Mouse (Mus musculus) kidney, embryonic 14.5 days (tissue): ENCODE results near the gene Cacna1c. TPM values are rescaled to one million over a fixed set of nuclear protein-coding genes. Genes with fewer than 3 reads are reported as not detected.

Experiments used
- ATAC-seq: fragments of 200-750 bp; cut with Nextera tagmentation; 2 replicates; pipeline ENCODE4 v1.8.0; 2017; ENCODE audit warnings: moderate number of reproducible peaks, mild to moderate bottlenecking, moderate TSS enrichment, moderate library complexity; ENCODE audit not compliant: low FRiP score, low TSS enrichment
- H3K27ac ChIP-seq: fragments of 300-500 bp; sonication (generic); 2 replicates; pipeline ENCODE4 v1.5.1; 2014; ENCODE audit warnings: low read depth, mild to moderate bottlenecking, low read length, moderate library complexity, mixed read lengths
- H3K27me3 ChIP-seq: fragments of 300-500 bp; sonication (generic); 2 replicates; pipeline ENCODE4 v1.6.1; 2014; ENCODE audit warnings: mild to moderate bottlenecking, low read length; ENCODE audit not compliant: control insufficient read depth, insufficient read depth
- H3K36me3 ChIP-seq: fragments of 300-500 bp; sonication (generic); 2 replicates; pipeline ENCODE4 v1.6.1; 2014; ENCODE audit warnings: low read length, mixed read lengths; ENCODE audit not compliant: control insufficient read depth, insufficient read depth
- H3K4me1 ChIP-seq: fragments of 300-500 bp; sonication (generic); 2 replicates; pipeline ENCODE4 v1.6.1; 2014; ENCODE audit warnings: low read length, mixed read lengths; ENCODE audit not compliant: control insufficient read depth, insufficient read depth
- H3K4me2 ChIP-seq: fragments of 300-500 bp; sonication (generic); replicated peaks from 2 replicates; pipeline ENCODE4 v1.6.1; 2014; ENCODE audit warnings: low read depth, mild to moderate bottlenecking, low read length
- H3K4me3 ChIP-seq: fragments of 300-500 bp; sonication (generic); 2 replicates; pipeline ENCODE4 v1.5.1; 2014; ENCODE audit warnings: mild to moderate bottlenecking, low read length
- H3K9ac ChIP-seq: fragments of 300-500 bp; sonication (generic); 2 replicates; pipeline ENCODE4 v1.6.1; 2014; ENCODE audit warnings: low read depth, mild to moderate bottlenecking, low read length, moderate library complexity
- H3K9me3 ChIP-seq: fragments of 300-500 bp; sonication (generic); 2 replicates; pipeline ENCODE4 v1.6.1; 2016; ENCODE audit warnings: low read length; ENCODE audit not compliant: control insufficient read depth
- WGBS: fragments of 180-500 bp; shearing (Covaris S2); extraction: QIAGEN DNeasy Blood & Tissue Kit; methylation state at CpG from one replicate; pipeline ENCODE4 v1.1.7; 2014; 5-methylcytosine and 5-hydroxymethylcytosine counted together
- polyA plus RNA-seq: library from polyadenylated mRNA; unstranded; fragments of >200 nt; fragmentation: Nextera tagmentation; extraction: Ambion mirVana; gene quantifications from 2 replicates; pipeline ENCODE4 v1.2.1, GENCODE M21; 2014

Cacna1c gene
- polyA plus RNA-seq, 1 experiment from 2014 or later: 3.3 TPM

GRCm38 (mm10) chr6:119099333-119099732 is 96.9 kb downstream of the Cacna1c start:
- no peaks in the 10 kb centered on the region for H3K27me3 ChIP-seq
- H3K36me3 ChIP-seq: no peaks in the 10 kb centered on the region
- H3K4me1 ChIP-seq: no peaks in the 10 kb centered on the region
- no peak for ATAC-seq
- no peak overlapping the region for H3K4me2 ChIP-seq
- H3K9me3 ChIP-seq: no peaks in the 10 kb centered on the region
- no peak overlapping the region for H3K9ac ChIP-seq
- H3K4me3 ChIP-seq: no peak overlapping the region
- H3K27ac ChIP-seq: no peak overlapping the region
- WGBS: 74% methylated on average over 2 of the region's 2 CpGs

GRCm38 (mm10) chr6:119096481-119096880 is 99.7 kb downstream of the Cacna1c start:
- H3K9me3 ChIP-seq: no peaks in the 10 kb centered on the region
- 72% methylated on average over 7 of the region's 7 CpGs for WGBS
- H3K27me3 ChIP-seq: no peaks in the 10 kb centered on the region
- H3K4me3 ChIP-seq: no peak overlapping the region
- ATAC-seq: no peak
- no peak overlapping the region for H3K27ac ChIP-seq
- no peaks in the 10 kb centered on the region for H3K4me1 ChIP-seq
- no peak overlapping the region for H3K9ac ChIP-seq
- no peak overlapping the region for H3K4me2 ChIP-seq
- H3K36me3 ChIP-seq: no peaks in the 10 kb centered on the region

GRCm38 (mm10) chr6:119095081-119095480 is 101.1 kb downstream of the Cacna1c start:
- Histone ChIP-seq H3K4me3 (no peak overlapping the region), H3K4me2 (no peak overlapping the region), H3K27me3 (no peaks in the 10 kb centered on the region), H3K4me1 (no peaks in the 10 kb centered on the region), H3K27ac (no peak overlapping the region), H3K36me3 (no peaks in the 10 kb centered on the region), H3K9me3 (no peaks in the 10 kb centered on the region), H3K9ac (no peak overlapping the region)
- ATAC-seq: no peak
- WGBS: 57% methylated on average over 6 of the region's 6 CpGs

GRCm38 (mm10) chr6:119089173-119089572 is 107.0 kb downstream of the Cacna1c start:
- no peaks in the 10 kb centered on the region for H3K27me3 ChIP-seq
- H3K9ac ChIP-seq: no peak overlapping the region
- peaks cover 12% of the 10 kb centered on the region; the same call in 1 of the 2 replicates for H3K4me1 ChIP-seq
- H3K9me3 ChIP-seq: no peaks in the 10 kb centered on the region
- no peak overlapping the region for H3K4me2 ChIP-seq
- H3K27ac ChIP-seq: no peak overlapping the region
- H3K4me3 ChIP-seq: no peak overlapping the region
- H3K36me3 ChIP-seq: no peaks in the 10 kb centered on the region
- no peak for ATAC-seq
- WGBS: 66% methylated on average over 8 of the region's 8 CpGs

- Histone ChIP-seq H3K4me2 (no peak overlapping the region), H3K9me3 (no peaks in the 10 kb centered on the region), H3K9ac (no peak overlapping the region), H3K27ac (no peak overlapping the region), H3K4me3 (no peak overlapping the region), H3K36me3 (no peaks in the 10 kb centered on the region), H3K27me3 (no peaks in the 10 kb centered on the region), H3K4me1 (peaks cover 15% of the 10 kb centered on the region; the same call in 1 of the 2 replicates)
- WGBS: 59% methylated on average over 8 of the region's 8 CpGs
- no peak for ATAC-seq
Measured at GRCm38 (mm10) chr6:119088381-119088780, 107.8 kb downstream of the Cacna1c start.

- no peak overlapping the region for H3K9ac ChIP-seq
- no peak overlapping the region for H3K4me2 ChIP-seq
- peaks cover 15% of the 10 kb centered on the region; the same call in 1 of the 2 replicates for H3K4me1 ChIP-seq
- no peak overlapping the region for H3K27ac ChIP-seq
- no peak for ATAC-seq
- no peaks in the 10 kb centered on the region for H3K27me3 ChIP-seq
- no peaks in the 10 kb centered on the region for H3K36me3 ChIP-seq
- WGBS: 94% methylated on average over 8 of the region's 8 CpGs
- no peak overlapping the region for H3K4me3 ChIP-seq
- no peaks in the 10 kb centered on the region for H3K9me3 ChIP-seq
Measured at GRCm38 (mm10) chr6:119087919-119088318, 108.3 kb downstream of the Cacna1c start.

- H3K4me1 ChIP-seq: peaks cover 15% of the 10 kb centered on the region; the same call in 1 of the 2 replicates
- H3K27me3 ChIP-seq: no peaks in the 10 kb centered on the region
- WGBS: 71% methylated on average over 3 of the region's 3 CpGs
- no peaks in the 10 kb centered on the region for H3K9me3 ChIP-seq
- no peaks in the 10 kb centered on the region for H3K36me3 ChIP-seq
- no peak overlapping the region for H3K27ac ChIP-seq
- H3K9ac ChIP-seq: no peak overlapping the region
- no peak for ATAC-seq
- no peak overlapping the region for H3K4me2 ChIP-seq
- no peak overlapping the region for H3K4me3 ChIP-seq
Measured at GRCm38 (mm10) chr6:119085789-119086188, 110.4 kb downstream of the Cacna1c start.

- H3K4me2 ChIP-seq: no peak overlapping the region
- no peak for ATAC-seq
Measured at GRCm38 (mm10) chr6:119084532-119084931, 111.7 kb downstream of the Cacna1c start.

GRCm38 (mm10) chr6:119083559-119083958 is 112.7 kb downstream of the Cacna1c start:
- Histone ChIP-seq H3K9ac (no peak overlapping the region), H3K9me3 (no peaks in the 10 kb centered on the region), H3K4me1 (0 out of 2 replicates have a peak, but pooled peaks cover 7% of the 10 kb centered on the region), H3K4me2 (no peak overlapping the region), H3K36me3 (no peaks in the 10 kb centered on the region), H3K27me3 (no peaks in the 10 kb centered on the region), H3K4me3 (no peak overlapping the region), H3K27ac (no peak overlapping the region)
- 52% methylated on average over 7 of the region's 7 CpGs for WGBS
- ATAC-seq: no peak

More at GRCm38 (mm10) chr6:119084532-119084931, 111.7 kb downstream of the Cacna1c start:
- H3K27me3 ChIP-seq: no peaks in the 10 kb centered on the region
- no peaks in the 10 kb centered on the region for H3K36me3 ChIP-seq
- H3K4me1 ChIP-seq: peaks cover 15% of the 10 kb centered on the region; the same call in 1 of the 2 replicates
- no peak overlapping the region for H3K4me3 ChIP-seq
- WGBS: 44% methylated on average over 9 of the region's 9 CpGs
- H3K9me3 ChIP-seq: no peaks in the 10 kb centered on the region
- no peak overlapping the region for H3K9ac ChIP-seq
- H3K27ac ChIP-seq: no peak overlapping the region
